Mouse (Mus musculus) midbrain, embryonic 16.5 days (tissue): ENCODE results near the gene Myo1a. TPM values are rescaled to one million over a fixed set of nuclear protein-coding genes. Genes with fewer than 3 reads are reported as not detected.

Experiments used
- ATAC-seq: fragments of 200-750 bp; cut with Nextera tagmentation; 2 replicates; pipeline ENCODE4 v1.8.0; 2017; ENCODE audit warnings: moderate TSS enrichment
- H3K27ac ChIP-seq: fragments of 300-500 bp; sonication (generic); 2 replicates; pipeline ENCODE4 v1.5.1; 2014; ENCODE audit warnings: mild to moderate bottlenecking, low read length, mixed read lengths
- H3K27me3 ChIP-seq: fragments of 300-500 bp; sonication (generic); 2 replicates; pipeline ENCODE4 v1.6.1; 2014; ENCODE audit warnings: low read depth, low read length, mixed read lengths; ENCODE audit not compliant: control insufficient read depth, insufficient read depth
- H3K36me3 ChIP-seq: fragments of 300-500 bp; sonication (generic); 2 replicates; pipeline ENCODE4 v1.6.1; 2014; ENCODE audit warnings: mild to moderate bottlenecking, low read length, moderate library complexity, mixed read lengths; ENCODE audit not compliant: control insufficient read depth, insufficient read depth
- H3K4me1 ChIP-seq: fragments of 300-500 bp; sonication (generic); 2 replicates; pipeline ENCODE4 v1.6.1; 2014; ENCODE audit warnings: mild to moderate bottlenecking, low read length, mixed read lengths; ENCODE audit not compliant: control insufficient read depth, insufficient read depth
- H3K4me2 ChIP-seq: fragments of 300-500 bp; sonication (generic); 2 replicates; pipeline ENCODE4 v1.6.1; 2014; ENCODE audit warnings: mild to moderate bottlenecking, low read length, mixed read lengths
- H3K4me3 ChIP-seq: fragments of 300-500 bp; sonication (generic); 2 replicates; pipeline ENCODE4 v1.5.1; 2014; ENCODE audit warnings: low read depth, mild to moderate bottlenecking, low read length, moderate library complexity, mixed read lengths
- H3K9ac ChIP-seq: fragments of 300-500 bp; sonication (generic); 2 replicates; pipeline ENCODE4 v1.6.1; 2014; ENCODE audit warnings: low read depth, low read length, mixed read lengths
- H3K9me3 ChIP-seq: fragments of 300-500 bp; sonication (generic); replicated peaks from 2 replicates; pipeline ENCODE4 v1.6.1; 2014; ENCODE audit warnings: mild to moderate bottlenecking, low read length, mixed read lengths; ENCODE audit not compliant: control insufficient read depth, poor library complexity, severe bottlenecking
- WGBS: fragments of 180-500 bp; shearing (Covaris S2); extraction: QIAGEN DNeasy Blood & Tissue Kit; methylation state at CpG from one replicate; pipeline ENCODE4 v1.1.7; 2014; 5-methylcytosine and 5-hydroxymethylcytosine counted together
- polyA plus RNA-seq: library from polyadenylated mRNA; unstranded; fragments of >200 nt; fragmentation: Nextera tagmentation; extraction: Ambion mirVana; gene quantifications from 2 replicates; pipeline ENCODE4 v1.2.1, GENCODE M21; 2015

Myo1a gene
- polyA plus RNA-seq, 1 experiment from 2014 or later, result 0.93 TPM

- Histone ChIP-seq H3K4me2 (no peak overlapping the region), H3K9ac (no peak overlapping the region), H3K4me3 (no peak overlapping the region), H3K9me3 (no peaks in the 10 kb centered on the region), H3K27me3 (peaks cover 4% of the 10 kb centered on the region; the same call in 1 of the 2 replicates), H3K36me3 (no peaks in the 10 kb centered on the region), H3K4me1 (peaks cover 12% of the 10 kb centered on the region), H3K27ac (no peak overlapping the region)
- WGBS, result 49% methylated on average over 5 of the region's 5 CpGs
- ATAC-seq, result no peak
These were observed 29.5 kb downstream of the Myo1a start for GRCm38 (mm10) chr10:127734434-127734833.

- WGBS, result 79% methylated on average over 2 of the region's 2 CpGs
- Histone ChIP-seq H3K27ac (no peak overlapping the region), H3K27me3 (peaks cover 4% of the 10 kb centered on the region; the same call in 1 of the 2 replicates), H3K4me1 (peaks cover 12% of the 10 kb centered on the region), H3K9ac (no peak overlapping the region), H3K4me2 (no peak overlapping the region), H3K9me3 (no peaks in the 10 kb centered on the region), H3K36me3 (no peaks in the 10 kb centered on the region), H3K4me3 (no peak overlapping the region)
- ATAC-seq, result no peak
These were observed 31.3 kb downstream of the Myo1a start for GRCm38 (mm10) chr10:127736266-127736665.

GRCm38 (mm10) chr10:127736916-127737315, 31.9 kb downstream of the Myo1a start:
- Histone ChIP-seq H3K4me3 (no peak overlapping the region), H3K9ac (no peak overlapping the region), H3K9me3 (no peaks in the 10 kb centered on the region), H3K36me3 (peaks cover 4% of the 10 kb centered on the region), H3K4me1 (peaks cover 12% of the 10 kb centered on the region), H3K27ac (no peak overlapping the region), H3K27me3 (peaks cover 4% of the 10 kb centered on the region; the same call in 1 of the 2 replicates), H3K4me2 (no peak overlapping the region)
- WGBS, result 81% methylated on average over 4 of the region's 4 CpGs
- no peak for ATAC-seq

- peaks cover 4% of the 10 kb centered on the region; the same call in 1 of the 2 replicates for H3K27me3 ChIP-seq
- peaks cover 12% of the 10 kb centered on the region for H3K4me1 ChIP-seq
- H3K36me3 ChIP-seq, result peaks cover 11% of the 10 kb centered on the region
- no peak overlapping the region for H3K4me2 ChIP-seq
- H3K27ac ChIP-seq, result no peak overlapping the region
- 31% methylated on average over 2 of the region's 2 CpGs for WGBS
- no peak overlapping the region for H3K9ac ChIP-seq
- H3K9me3 ChIP-seq, result no peaks in the 10 kb centered on the region
- no peak overlapping the region for H3K4me3 ChIP-seq
- ATAC-seq, result no peak
These were observed 32.6 kb downstream of the Myo1a start for GRCm38 (mm10) chr10:127737552-127737951.

GRCm38 (mm10) chr10:127738151-127738882, 33.3 kb downstream of the Myo1a start:
- Histone ChIP-seq H3K4me1 (peaks cover 12% of the 10 kb centered on the region), H3K4me3 (peak overlapping the region; percentile 97; the same call in 1 of the 2 replicates), H3K4me2 (no peak overlapping the region; the same call in 1 of the 2 replicates), H3K27me3 (peaks cover 4% of the 10 kb centered on the region; the same call in 1 of the 2 replicates), H3K9ac (no peak overlapping the region), H3K27ac (no peak overlapping the region), H3K9me3 (no peaks in the 10 kb centered on the region), H3K36me3 (peaks cover 18% of the 10 kb centered on the region)
- WGBS, result 56% methylated on average over 13 of the region's 13 CpGs
- ATAC-seq, result no peak

- Histone ChIP-seq H3K27me3 (no peaks in the 10 kb centered on the region), H3K4me1 (peaks cover 12% of the 10 kb centered on the region), H3K4me3 (peak within 1 kb of the TSS; percentile 97), H3K9me3 (no peaks in the 10 kb centered on the region), H3K27ac (peak within 1 kb of the TSS; percentile 81), H3K36me3 (peaks cover 25% of the 10 kb centered on the region), H3K4me2 (peak within 1 kb of the TSS; percentile 79), H3K9ac (peak within 1 kb of the TSS; percentile 95)
- peak; percentile 88 for ATAC-seq
- 2% methylated on average over 47 of the region's 61 CpGs for WGBS
These were observed 34.2 kb downstream of the Myo1a start, which contains the start of gene Zbtb39 for GRCm38 (mm10) chr10:127739083-127739660. Zbtb39 (plus strand) TSS chr10:127739538.

GRCm38 (mm10) chr10:127739661-127740161, 34.7 kb downstream of the Myo1a start:
- Histone ChIP-seq H3K4me2 (peak overlapping the region; percentile 79), H3K27me3 (no peaks in the 10 kb centered on the region), H3K4me1 (peaks cover 12% of the 10 kb centered on the region), H3K4me3 (peak overlapping the region; percentile 97), H3K27ac (peak overlapping the region; percentile 81), H3K36me3 (peaks cover 25% of the 10 kb centered on the region), H3K9me3 (no peaks in the 10 kb centered on the region), H3K9ac (peak overlapping the region; percentile 95)
- peak; percentile 67 for ATAC-seq
- under 1% methylated on average over 55 of the region's 55 CpGs for WGBS

GRCm38 (mm10) chr10:127744661-127745060, 39.7 kb downstream of the Myo1a start:
- Histone ChIP-seq H3K36me3 (peaks cover 38% of the 10 kb centered on the region), H3K4me3 (no peak overlapping the region), H3K27ac (no peak overlapping the region), H3K4me1 (peaks cover 10% of the 10 kb centered on the region), H3K27me3 (no peaks in the 10 kb centered on the region), H3K9me3 (no peaks in the 10 kb centered on the region), H3K4me2 (no peak overlapping the region), H3K9ac (no peak overlapping the region)
- ATAC-seq, result no peak
- 75% methylated on average over 5 of the region's 5 CpGs for WGBS

GRCm38 (mm10) chr10:127745886-127746285, 40.9 kb downstream of the Myo1a start:
- peaks cover under 1% of the 10 kb centered on the region; the same call in 1 of the 2 replicates for H3K4me1 ChIP-seq
- H3K27ac ChIP-seq, result no peak overlapping the region
- no peaks in the 10 kb centered on the region for H3K9me3 ChIP-seq
- 83% methylated on average over 5 of the region's 5 CpGs for WGBS
- ATAC-seq, result no peak
- no peak overlapping the region for H3K4me3 ChIP-seq
- no peaks in the 10 kb centered on the region for H3K27me3 ChIP-seq
- H3K36me3 ChIP-seq, result peaks cover 38% of the 10 kb centered on the region
- no peak overlapping the region for H3K9ac ChIP-seq
- no peak overlapping the region for H3K4me2 ChIP-seq
